Mouse (Mus musculus): ENCODE measurements around the gene Tcte1.

Tcte1 gene

GRCm38 (mm10) chr17:45586449-45586837 lies 63.2 kb downstream of the Tcte1 start:
- no peak for DNase-seq

DNA sequence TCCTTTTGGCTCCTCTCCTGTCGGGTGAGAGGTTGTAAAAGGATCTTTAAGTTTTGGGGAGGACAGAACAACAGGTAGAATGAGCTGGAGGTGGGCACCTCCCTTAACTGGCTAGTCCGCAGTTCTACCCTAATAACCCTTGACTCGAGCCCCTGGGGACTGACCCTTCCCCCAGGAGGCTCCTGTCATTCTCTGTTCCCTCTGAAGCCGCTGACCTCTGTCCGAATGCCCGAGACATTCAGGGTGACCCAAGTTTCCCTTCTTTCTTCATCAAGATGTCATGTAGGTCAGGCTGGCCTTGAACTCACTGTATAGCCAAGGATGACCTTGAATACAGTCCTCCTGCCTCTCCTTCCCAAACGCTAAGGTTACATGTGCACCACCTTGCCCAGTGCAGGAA lies 65.1 kb downstream of the Tcte1 start:
- DNase-seq: peak; percentile 90

- peak; percentile 89 for DNase-seq
Measured at GRCm38 (mm10) chr17:45589236-45589635, 66.0 kb downstream of the Tcte1 start.

DNA sequence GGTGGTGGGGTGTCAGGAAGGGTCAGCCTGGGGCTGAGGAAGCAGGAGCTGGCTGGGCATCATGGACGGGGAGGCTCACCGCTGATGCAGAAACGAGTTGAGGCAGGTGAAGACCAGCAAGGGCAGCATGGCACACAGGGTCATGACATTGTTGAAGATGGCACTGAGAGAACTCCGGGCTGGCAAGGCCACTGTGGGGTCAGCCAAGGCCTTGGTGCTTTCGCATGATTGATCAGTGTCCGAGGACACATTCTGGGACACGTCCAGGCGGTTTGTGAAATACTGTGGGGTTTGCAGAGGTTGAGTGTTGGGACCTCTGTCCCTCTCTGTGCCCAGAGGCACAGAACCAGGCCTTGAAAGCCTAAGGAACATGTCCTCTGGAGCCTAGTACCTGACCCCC lies 66.6 kb downstream of the Tcte1 start:
- DNase-seq: peak; percentile 87

DNA sequence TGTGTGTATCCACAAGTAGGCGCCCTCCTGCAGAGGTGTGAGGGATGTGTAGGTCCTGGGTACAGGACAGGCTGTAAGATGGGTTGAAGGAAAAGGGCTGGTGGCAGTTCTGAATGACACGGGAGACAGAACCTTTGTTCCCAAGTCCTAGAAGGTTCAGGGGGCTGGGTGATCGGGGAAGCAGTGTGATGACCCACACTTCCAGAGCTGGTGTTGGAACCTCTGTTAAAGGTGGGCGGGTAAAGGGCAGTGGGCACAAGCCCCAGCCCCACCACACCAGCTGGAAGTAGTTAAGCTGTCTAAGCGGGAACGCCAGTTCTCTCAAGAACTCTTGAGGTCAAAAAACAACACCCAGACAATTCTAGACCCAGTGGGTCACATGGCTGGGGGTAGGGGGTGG lies 67.2 kb downstream of the Tcte1 start:
- DNase-seq: peak; percentile 91

- DNase-seq: peak; percentile 99
Measured at GRCm38 (mm10) chr17:45591701-45592605, 68.7 kb downstream of the Tcte1 start.

Data from heart, adult 11 months (tissue).